Mouse (Mus musculus) brain, embryonic 14.5 days (tissue): ENCODE measurements around the gene Ctrc.

ENCODE experiments used
- CTCF ChIP-seq: fragments of 200-500 bp; IDR thresholded peaks from 2 replicates; pipeline ENCODE4 v1.5.1; 2012; ENCODE audit warnings: inconsistent platforms, mild to moderate bottlenecking, moderate library complexity, borderline replicate concordance; ENCODE audit not compliant: insufficient read depth, insufficient read length; ENCODE audit errors: extremely low read depth
- POLR2A ChIP-seq: fragments of 200-500 bp; IDR thresholded peaks from 2 replicates; pipeline ENCODE4 v1.6.1; 2012; ENCODE audit warnings: mild to moderate bottlenecking, inconsistent platforms, borderline replicate concordance; ENCODE audit not compliant: poor library complexity, insufficient read depth, insufficient read length, severe bottlenecking; ENCODE audit errors: extremely low read depth

- TF ChIP-seq CTCF (no peak), POLR2A (no peak)
These were observed 81.2 kb downstream of the Ctrc start for GRCm38 (mm10) chr4:141765008-141765407.
